Mouse (Mus musculus): ENCODE data around the gene Pcnt. TPM values are rescaled to one million over a fixed set of nuclear protein-coding genes. Genes with fewer than 3 reads are reported as not detected.

The Pcnt gene
- polyA plus RNA-seq, 1 experiment = 8.5 TPM

DNA sequence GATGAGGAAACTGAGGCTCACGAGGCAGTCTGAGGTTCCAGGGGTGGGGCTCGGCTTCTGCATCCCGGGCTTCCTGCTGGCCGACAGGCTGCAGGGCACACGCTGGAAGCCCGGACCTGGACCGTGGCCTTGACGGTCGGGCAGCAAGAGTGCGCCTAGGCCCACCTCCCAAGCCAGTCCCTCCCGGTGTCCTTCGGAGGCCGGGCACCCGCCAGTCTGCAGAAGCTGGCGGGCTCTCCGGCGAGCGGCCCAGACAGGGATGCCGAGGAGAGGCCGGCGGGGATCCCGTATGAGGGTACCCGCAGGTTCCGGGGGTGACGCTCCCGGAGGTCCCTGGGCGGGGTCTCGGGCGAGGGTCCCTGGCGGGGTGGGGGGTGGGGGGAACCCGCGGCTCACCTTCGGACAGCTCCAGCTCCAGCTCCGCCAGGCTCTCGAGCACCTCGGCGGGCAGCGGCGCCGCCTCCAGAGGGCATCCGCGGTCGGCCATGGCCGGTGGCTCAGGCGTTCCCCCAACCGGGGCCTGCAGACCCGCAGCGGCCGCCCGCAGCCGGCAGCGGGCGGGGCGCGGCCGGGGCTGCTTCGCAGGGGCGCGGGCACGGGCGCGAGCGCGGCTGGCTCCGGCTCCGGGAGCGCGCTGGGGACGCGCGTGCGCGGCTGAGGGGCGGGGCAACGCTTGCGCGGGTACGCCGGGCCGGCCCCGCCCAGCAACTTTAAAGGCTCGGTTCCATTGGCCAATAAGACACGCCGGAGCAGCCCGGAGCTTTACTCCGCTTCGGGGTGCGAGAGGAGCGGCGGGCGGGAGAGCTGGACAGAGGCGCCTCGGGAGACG is 97.7 kb downstream of the Pcnt start, which contains the start of gene Dip2a:
Dip2a (minus strand) TSS at position 581 of the 829 bp plus-strand sequence.
- Histone ChIP-seq H3K4me3 (replicated peaks) (peak within 1 kb of the TSS; percentile 76), H3K9me3 (ENCODE audit: control insufficient read depth, low read length) (no peaks in the 10 kb centered on the region), H3K27me3 (ENCODE audit: control insufficient read depth) (peaks cover 21% of the 10 kb centered on the region), H3K4me1 (ENCODE audit: control insufficient read depth) (peaks cover 22% of the 10 kb centered on the region), H3K36me3 (ENCODE audit: control insufficient read depth) (peaks cover 16% of the 10 kb centered on the region)
- TF ChIP-seq GATA1 (IDR thresholded peaks at IDR 0.05; ENCODE audit: low read length) (no peak), TAL1 (IDR thresholded peaks at IDR 0.05; ENCODE audit: low read length) (no peak)

GRCm38 (mm10) chr10:76334350-76334749 is 108.2 kb downstream of the Pcnt start:
- Histone ChIP-seq H3K36me3 (ENCODE audit: control insufficient read depth) (no peaks in the 10 kb centered on the region), H3K9me3 (ENCODE audit: control insufficient read depth, low read length) (no peaks in the 10 kb centered on the region), H3K4me3 (replicated peaks) (no peak overlapping the region), H3K4me1 (ENCODE audit: control insufficient read depth) (peaks cover 2% of the 10 kb centered on the region; the same call in 1 of the 2 replicates), H3K27me3 (ENCODE audit: control insufficient read depth) (no peaks in the 10 kb centered on the region)
- TF ChIP-seq GATA1 (IDR thresholded peaks at IDR 0.05; ENCODE audit: low read length) = no peak
- no peak for TF ChIP-seq TAL1 (IDR thresholded peaks at IDR 0.05; ENCODE audit: low read length)

- Histone ChIP-seq H3K9me3 (ENCODE audit: control insufficient read depth, low read length) (no peaks in the 10 kb centered on the region), H3K4me1 (ENCODE audit: control insufficient read depth) (peaks cover 5% of the 10 kb centered on the region), H3K36me3 (ENCODE audit: control insufficient read depth) (no peaks in the 10 kb centered on the region), H3K27me3 (ENCODE audit: control insufficient read depth) (no peaks in the 10 kb centered on the region), H3K4me3 (replicated peaks) (no peak overlapping the region)
- TF ChIP-seq TAL1 (IDR thresholded peaks at IDR 0.05; ENCODE audit: low read length) (no peak), GATA1 (IDR thresholded peaks at IDR 0.05; ENCODE audit: low read length) (no peak)
These were observed 110.5 kb downstream of the Pcnt start for GRCm38 (mm10) chr10:76332040-76332439.

- Histone ChIP-seq H3K36me3 (ENCODE audit: control insufficient read depth) (no peaks in the 10 kb centered on the region), H3K27me3 (ENCODE audit: control insufficient read depth) (no peaks in the 10 kb centered on the region), H3K4me3 (replicated peaks) (no peak overlapping the region), H3K9me3 (ENCODE audit: control insufficient read depth, low read length) (no peaks in the 10 kb centered on the region), H3K4me1 (ENCODE audit: control insufficient read depth) (peaks cover 5% of the 10 kb centered on the region)
- TF ChIP-seq GATA1 (IDR thresholded peaks at IDR 0.05; ENCODE audit: low read length) (no peak), TAL1 (IDR thresholded peaks at IDR 0.05; ENCODE audit: low read length) (no peak)
These were observed 113.5 kb downstream of the Pcnt start for GRCm38 (mm10) chr10:76329093-76329492.

GRCm38 (mm10) chr10:76328574-76328973 is 114.0 kb downstream of the Pcnt start:
- H3K27me3 ChIP-seq (ENCODE audit: control insufficient read depth) = no peaks in the 10 kb centered on the region
- TF ChIP-seq GATA1 (IDR thresholded peaks at IDR 0.05; ENCODE audit: low read length) (no peak), TAL1 (IDR thresholded peaks at IDR 0.05; ENCODE audit: low read length) (no peak)
- no peaks in the 10 kb centered on the region for H3K9me3 ChIP-seq (ENCODE audit: control insufficient read depth, low read length)
- no peaks in the 10 kb centered on the region for H3K36me3 ChIP-seq (ENCODE audit: control insufficient read depth)
- peaks cover 5% of the 10 kb centered on the region for H3K4me1 ChIP-seq (ENCODE audit: control insufficient read depth)
- H3K4me3 ChIP-seq (replicated peaks) = no peak overlapping the region

GRCm38 (mm10) chr10:76326304-76327006 is 116.1 kb downstream of the Pcnt start:
- Histone ChIP-seq H3K9me3 (ENCODE audit: control insufficient read depth, low read length) (no peaks in the 10 kb centered on the region), H3K4me3 (replicated peaks) (no peak overlapping the region), H3K36me3 (ENCODE audit: control insufficient read depth) (no peaks in the 10 kb centered on the region), H3K4me1 (ENCODE audit: control insufficient read depth) (peaks cover 5% of the 10 kb centered on the region), H3K27me3 (ENCODE audit: control insufficient read depth) (no peaks in the 10 kb centered on the region)
- no peak; the same call in 2 of the 3 replicates for TF ChIP-seq TAL1 (IDR thresholded peaks at IDR 0.05; ENCODE audit: low read length)
- no peak for TF ChIP-seq GATA1 (IDR thresholded peaks at IDR 0.05; ENCODE audit: low read length)

DNA sequence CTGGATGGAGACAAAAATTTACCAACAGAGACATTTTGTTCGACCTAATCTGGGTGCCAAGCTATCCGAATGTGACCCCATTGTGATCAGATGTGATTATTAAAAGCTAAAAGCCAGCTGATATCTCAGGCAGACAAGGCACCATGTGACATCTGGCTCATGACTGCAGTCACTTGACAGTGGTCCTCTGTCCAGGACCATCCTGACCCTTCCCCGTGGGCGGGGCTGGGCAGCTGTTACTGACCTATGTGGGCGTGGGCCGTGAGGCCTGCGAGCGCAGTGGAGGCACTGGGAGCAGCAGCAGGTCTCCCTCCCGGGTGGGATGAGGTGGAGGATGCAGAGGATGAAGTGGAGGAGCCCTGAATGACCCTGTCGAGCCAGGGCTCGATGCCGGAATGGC is 125.0 kb downstream of the Pcnt start:
- H3K27me3 ChIP-seq (ENCODE audit: control insufficient read depth) = no peaks in the 10 kb centered on the region
- H3K4me3 ChIP-seq (replicated peaks) = no peak overlapping the region
- H3K36me3 ChIP-seq (ENCODE audit: control insufficient read depth) = peaks cover 2% of the 10 kb centered on the region; the same call in 1 of the 2 replicates
- TF ChIP-seq TAL1 (IDR thresholded peaks at IDR 0.05; ENCODE audit: low read length) (no peak), GATA1 (IDR thresholded peaks at IDR 0.05; ENCODE audit: low read length) (no peak)
- H3K4me1 ChIP-seq (ENCODE audit: control insufficient read depth) = no peaks in the 10 kb centered on the region
- peaks cover 3% of the 10 kb centered on the region for H3K9me3 ChIP-seq (ENCODE audit: control insufficient read depth, low read length)

DNA sequence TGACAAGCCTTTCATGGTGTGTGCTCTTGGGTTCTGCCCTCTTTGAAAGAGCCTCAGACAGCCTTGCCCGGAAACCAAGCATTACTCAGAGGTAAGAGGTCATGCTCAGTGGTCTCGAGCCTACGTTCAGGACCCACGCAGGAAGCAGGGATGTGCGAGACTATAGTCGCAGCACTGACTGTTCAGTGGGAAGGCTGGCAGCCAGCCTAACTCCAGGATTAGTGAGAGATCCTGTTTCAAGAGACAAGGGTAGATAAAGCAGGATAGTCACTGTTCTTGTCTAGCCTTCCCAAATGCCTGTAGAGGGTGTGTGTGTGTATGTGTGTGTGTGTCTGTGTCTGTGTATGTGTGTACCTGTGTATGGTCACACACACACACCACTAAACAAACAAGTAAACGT is 126.4 kb downstream of the Pcnt start:
- no peak for TF ChIP-seq GATA1 (IDR thresholded peaks at IDR 0.05; ENCODE audit: low read length)
- TF ChIP-seq TAL1 (IDR thresholded peaks at IDR 0.05; ENCODE audit: low read length) = no peak
- Histone ChIP-seq H3K9me3 (ENCODE audit: control insufficient read depth, low read length) (peaks cover 10% of the 10 kb centered on the region), H3K4me1 (ENCODE audit: control insufficient read depth) (no peaks in the 10 kb centered on the region)

DNA sequence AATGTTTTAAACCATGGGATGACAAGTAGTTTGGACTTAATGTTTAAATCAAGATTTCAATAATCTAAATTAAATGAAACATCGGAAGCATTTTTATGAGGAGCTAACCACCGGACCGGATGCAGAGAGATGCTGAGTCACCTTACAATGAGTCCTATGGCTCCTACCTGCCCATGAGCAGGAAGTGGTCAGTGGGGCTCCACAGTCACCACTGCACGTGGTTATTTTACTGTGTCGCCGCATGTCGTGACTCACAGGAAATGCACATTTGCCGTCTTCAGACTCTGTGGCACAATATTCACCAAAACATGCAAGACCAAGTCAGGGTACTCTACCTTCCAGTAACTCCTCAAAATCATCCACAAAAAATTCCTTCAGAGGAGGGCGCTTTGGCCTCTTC is 135.8 kb downstream of the Pcnt start:
- Histone ChIP-seq H3K9me3 (ENCODE audit: control insufficient read depth, low read length) (peaks cover 2% of the 10 kb centered on the region; the same call in 1 of the 2 replicates), H3K36me3 (ENCODE audit: control insufficient read depth) (no peaks in the 10 kb centered on the region; the same call in 1 of the 2 replicates), H3K4me3 (replicated peaks) (no peak overlapping the region), H3K4me1 (ENCODE audit: control insufficient read depth) (no peaks in the 10 kb centered on the region), H3K27me3 (ENCODE audit: control insufficient read depth) (no peaks in the 10 kb centered on the region)
- TF ChIP-seq TAL1 (IDR thresholded peaks at IDR 0.05; ENCODE audit: low read length) (no peak), GATA1 (IDR thresholded peaks at IDR 0.05; ENCODE audit: low read length) (no peak)

More for the DNA sequence above, 126.4 kb downstream of the Pcnt start:
- Histone ChIP-seq H3K27me3 (ENCODE audit: control insufficient read depth) (no peaks in the 10 kb centered on the region), H3K4me3 (replicated peaks) (no peak overlapping the region), H3K36me3 (ENCODE audit: control insufficient read depth) (peaks cover 5% of the 10 kb centered on the region; the same call in 1 of the 2 replicates)

Other genes with a start within 250 kb of the Pcnt start
- 0.13 and 0.15 TPM in 2 replicates for gene Prmt2, start 204.9 kb downstream of the Pcnt start, polyA plus RNA-seq (2012)
- gene S100b, start 188.9 kb downstream of the Pcnt start, polyA plus RNA-seq (2012) = not detected in 2 replicates
- 0.02 and 0.03 TPM in 2 replicates for gene Dip2a, start 97.5 kb downstream of the Pcnt start, polyA plus RNA-seq (2012)
- not detected in 2 replicates for gene AC141477.1, start 2.3 kb downstream of the Pcnt start, polyA plus RNA-seq (2012)
- not detected in 2 replicates for gene 2610028H24Rik, start 6.3 kb upstream of the Pcnt start, polyA plus RNA-seq (2012)
- 2.7 and 3.0 TPM in 2 replicates for gene Mcm3ap, start 26.1 kb upstream of the Pcnt start, polyA plus RNA-seq (2012)
- gene Ybey, start 26.3 kb upstream of the Pcnt start, polyA plus RNA-seq (2012) = 0.11 and 0.14 TPM in 2 replicates
- gene Lss, start 88.8 kb upstream of the Pcnt start, polyA plus RNA-seq (2012) = 0.16 and 0.21 TPM in 2 replicates
- not detected in 2 replicates for gene Spatc1l, start 119.5 kb upstream of the Pcnt start, polyA plus RNA-seq (2012)
- gene Ftcd, start 132.9 kb upstream of the Pcnt start, polyA plus RNA-seq (2012) = not detected in 2 replicates
- gene Col6a2, start 180.8 kb upstream of the Pcnt start, polyA plus RNA-seq (2012) = not detected in 2 replicates

Measured in erythroblast, embryonic 14.5 days (primary cell).